Comparison of ENCODE assay signal across 15 mouse cellular contexts in genomic region chr1:77202948-77203347, GRCm38 (mm10).
DNase-seq lines count a peak whose midpoint lies in the region; ATAC-seq lines count a peak whose summit lies in the region.
"Had no signal": no experiment of that assay in that cellular context is flagged by ENCODE, and none has a peak within 500 bp of the region (broad histone marks: within the 10 kb centered on the region; RNA-seq: fewer than 3 reads in every experiment).

No protein-coding gene starts in this region.

- ATAC-seq in frontal cortex, adult (ENCODE audit: low TSS enrichment): no peak
- ATAC-seq: forebrain, embryonic 13.5 days; inflammation-experienced regulatory T-cells, adult 6 months had no signal

- H3K4me1 ChIP-seq in brown adipose tissue, adult 24 weeks (ENCODE audit: control insufficient read depth, insufficient read depth, insufficient read length, low read length): peaks cover 11% of the 10 kb centered on the region
- H3K4me1 ChIP-seq: forebrain, embryonic 13.5 days had no signal

- H3K27ac ChIP-seq in brown adipose tissue, adult 24 weeks (replicated peaks; ENCODE audit: low read depth, low read length): peak overlapping the region; percentile 65; the same call in 1 of the 2 replicates
- H3K27ac ChIP-seq: forebrain, embryonic 13.5 days; midbrain, embryonic 10.5 days had no signal

- DNase-seq in gastrocnemius, adult 18-20 months (ENCODE audit: low spot score): peak; percentile 24
- DNase-seq in gastrocnemius, adult 8-10 months (ENCODE audit: low spot score in 2 of 2): no peak
- peak; percentile 39 to 58 for DNase-seq in heart, postnatal 14 days
- peak; percentile 59 for DNase-seq in kidney, postnatal 14 days
- no peak for DNase-seq in thymus, adult 18-20 months
- DNase-seq in spleen, adult 18-20 months: no peak
- DNase-seq: cerebellum, adult 9-11 months; embryo, embryonic 11 days; lung, postnatal 14 days; thymus, postnatal 36 days had no signal

- intact Hi-C loops in heart, postnatal 14 days (cut with DNase I): loop anchor here (5.0 kb wide), 1 partner anchor 309 kb away; no protein-coding TSS in a partner anchor

- H3K4me3 ChIP-seq in brown adipose tissue, adult 24 weeks (ENCODE audit: insufficient read depth, low read depth, low read length): no peak overlapping the region
- H3K4me3 ChIP-seq: forebrain, embryonic 13.5 days; midbrain, embryonic 10.5 days had no signal

Comparison
In these comparisons a context has a peak if more than half of its experiments do, and no peak if none do; other contexts are left out.
1. DNase-seq: peak in gastrocnemius, adult 18-20 months (single experiment), heart, postnatal 14 days (2 of 2) and kidney, postnatal 14 days (single experiment); none in gastrocnemius, adult 8-10 months (0 of 2), thymus, adult 18-20 months (0 of 2) and spleen, adult 18-20 months (0 of 2).